Mouse (Mus musculus): Measurements from ENCODE around the gene Fgfr2.

Gene Fgfr2

GRCm38 (mm10) chr7:133007343-133007742 is 115.8 kb downstream of the Fgfr2 start:
- CTCF ChIA-PET, result no interaction called here

GRCm38 (mm10) chr7:133005772-133006171 is 117.4 kb downstream of the Fgfr2 start:
- CTCF ChIA-PET, result no interaction called here

- CTCF ChIA-PET, result interaction anchor here (0.6 kb wide), 1 partner anchor 634 kb away, joined by 14 read pairs; the partner anchor contains the start of gene Edrf1
Observed at GRCm38 (mm10) chr7:133003421-133003820, 119.7 kb downstream of the Fgfr2 start.

GRCm38 (mm10) chr7:133002271-133002670 is 120.9 kb downstream of the Fgfr2 start:
- CTCF ChIA-PET, result no interaction called here

- CTCF ChIA-PET, result no interaction called here
Observed at GRCm38 (mm10) chr7:133001388-133001787, 121.8 kb downstream of the Fgfr2 start.

DNA sequence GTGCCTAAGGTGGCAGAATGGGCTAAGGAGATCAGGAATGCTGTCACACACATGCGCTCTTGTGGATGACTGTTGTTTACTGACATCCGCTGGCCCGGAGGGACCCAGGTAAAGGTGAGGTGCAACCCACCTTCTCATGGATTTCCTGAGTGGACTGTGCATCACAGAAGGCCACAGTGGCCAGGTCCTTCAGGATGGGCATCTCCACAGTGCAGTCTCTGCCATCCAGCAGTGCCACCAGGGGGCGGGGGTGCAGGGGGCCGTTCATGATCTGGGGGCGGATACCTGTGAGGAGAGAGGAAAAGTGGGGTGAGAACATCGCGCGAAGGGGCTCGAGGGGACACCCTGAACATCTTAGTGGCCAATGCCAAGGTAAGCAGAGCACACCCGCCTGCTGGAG is 124.1 kb downstream of the Fgfr2 start:
- CTCF ChIA-PET, result no interaction called here

DNA sequence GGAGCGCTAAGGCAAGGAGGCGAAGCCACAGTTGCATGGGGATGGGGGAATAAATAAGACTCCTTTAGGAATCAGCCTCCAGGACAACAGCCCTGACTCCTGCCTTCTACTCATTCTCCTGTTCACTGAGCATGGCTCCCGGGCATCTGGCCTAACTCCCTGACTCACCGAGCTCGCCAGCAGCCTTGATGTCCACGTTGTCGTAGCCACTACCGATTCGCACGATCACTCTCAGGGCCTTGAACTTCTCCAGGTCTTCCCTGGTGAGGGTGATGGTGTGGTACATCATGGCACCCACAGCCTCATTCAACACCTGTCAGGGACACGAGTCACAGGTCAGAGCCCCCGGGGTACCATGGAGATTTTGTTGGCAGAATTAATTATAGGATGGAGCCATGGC is 124.5 kb downstream of the Fgfr2 start:
- CTCF ChIA-PET, result no interaction called here

DNA sequence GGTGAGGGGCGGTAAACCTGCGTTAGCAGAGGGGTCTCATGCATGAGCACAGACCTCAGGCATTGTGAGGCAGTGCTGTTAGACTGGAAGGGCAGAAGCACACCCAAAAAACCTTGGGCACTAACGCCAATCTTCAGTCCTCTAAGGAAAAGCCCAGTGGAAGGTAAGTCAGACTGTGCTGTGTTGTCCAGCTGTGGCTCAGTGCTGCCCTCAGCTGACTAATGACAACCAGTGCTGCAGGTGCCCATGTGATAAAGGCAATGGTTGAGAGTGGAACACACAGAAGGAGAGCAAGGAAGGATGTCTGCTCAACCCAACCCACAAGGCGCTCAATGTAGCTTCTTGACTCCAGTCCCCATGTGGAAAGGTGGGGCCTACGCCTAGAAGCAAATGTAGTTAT is 126.8 kb downstream of the Fgfr2 start:
- CTCF ChIA-PET, result interaction anchor here (0.5 kb wide), 1 partner anchor 13 kb away, joined by 4 read pairs; no protein-coding TSS in a partner anchor

DNA sequence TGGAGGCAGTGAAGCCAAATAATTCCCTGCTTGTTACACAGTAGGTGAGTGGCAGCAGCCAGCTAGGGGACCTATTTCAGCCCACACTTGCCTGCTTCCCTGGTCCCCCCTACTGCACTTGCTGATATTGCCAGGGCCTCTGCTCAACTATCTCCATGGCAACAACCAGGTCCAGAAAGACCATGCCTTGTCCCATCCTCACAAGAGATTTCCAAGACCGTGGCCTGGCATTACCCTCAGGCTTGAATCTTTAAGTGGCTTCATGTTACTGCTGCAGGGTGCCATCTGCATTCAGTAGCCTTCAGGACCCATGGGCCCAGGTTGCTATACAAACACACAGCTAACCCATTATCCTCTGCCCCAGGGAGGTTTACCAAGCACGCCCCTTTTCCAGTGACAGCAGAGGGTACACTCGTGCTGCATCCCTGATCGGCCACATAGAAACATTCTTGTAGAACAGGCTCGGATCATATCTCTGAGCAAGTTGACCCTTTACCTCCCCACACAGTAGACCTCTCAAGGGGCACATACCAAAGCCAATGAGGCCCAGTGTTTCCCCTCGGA is 128.4 kb downstream of the Fgfr2 start:
- CTCF ChIA-PET, result no interaction called here

DNA sequence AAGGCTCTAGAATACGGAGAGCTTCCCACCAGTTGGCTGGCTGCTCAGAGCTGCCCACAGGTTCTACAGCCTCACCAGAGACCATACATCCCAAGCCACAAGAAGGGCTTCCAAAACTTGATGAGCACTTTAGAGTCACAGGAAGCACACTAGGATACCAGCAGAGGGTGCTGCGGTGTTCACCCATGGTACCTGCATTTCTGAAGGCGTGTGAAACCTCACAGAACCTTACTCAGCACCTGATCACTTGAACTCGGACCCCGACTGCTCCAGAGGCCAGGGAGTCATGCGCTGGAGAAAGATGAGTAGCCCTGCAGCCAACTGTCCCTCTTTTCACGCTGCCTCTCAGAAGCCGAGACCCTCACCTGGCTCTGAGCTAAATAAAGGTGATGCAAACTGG is 129.0 kb downstream of the Fgfr2 start:
- CTCF ChIA-PET, result no interaction called here

DNA sequence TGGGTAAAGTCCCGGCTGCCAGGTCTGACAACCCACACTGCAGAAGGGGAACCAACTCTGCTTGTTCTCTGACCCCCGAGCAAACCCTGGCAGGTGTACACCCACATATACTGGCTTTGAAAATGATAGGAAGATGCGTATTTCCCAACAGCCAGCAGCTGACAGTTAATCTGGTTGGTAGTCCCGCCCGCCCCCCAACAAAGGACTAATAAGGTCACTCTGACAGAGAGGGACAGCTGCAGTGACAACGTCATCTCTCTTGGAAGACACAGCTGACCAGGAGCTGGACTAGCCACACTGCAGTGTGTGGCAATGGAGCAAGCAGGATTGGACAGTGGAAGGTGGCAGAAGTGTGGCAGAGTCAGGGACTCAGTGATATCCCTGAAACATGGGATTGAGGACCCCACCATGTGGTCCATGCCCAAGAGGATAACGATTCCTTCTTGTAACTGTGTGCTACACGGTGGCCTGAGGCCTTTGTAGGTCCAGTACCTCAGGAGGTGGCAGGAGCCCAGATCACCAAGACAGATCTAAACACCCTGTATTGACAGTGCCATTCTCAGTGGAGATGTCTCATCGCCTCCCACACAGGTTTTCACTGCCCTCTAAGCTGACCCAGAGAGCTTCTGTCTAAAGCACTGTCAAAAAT is 130.1 kb downstream of the Fgfr2 start:
- CTCF ChIA-PET, result no interaction called here

GRCm38 (mm10) chr7:132991240-132991900 is 131.8 kb downstream of the Fgfr2 start:
- CTCF ChIA-PET, result interaction anchor here (0.6 kb wide), 1 partner anchor 12 kb away, joined by 5 read pairs; no protein-coding TSS in a partner anchor

- CTCF ChIA-PET, result no interaction called here
Observed at GRCm38 (mm10) chr7:132989839-132990238, 133.3 kb downstream of the Fgfr2 start.

GRCm38 (mm10) chr7:132982639-132983038 is 140.5 kb downstream of the Fgfr2 start:
- CTCF ChIA-PET, result interaction anchor here (0.7 kb wide), 1 partner anchor 14 kb away, joined by 4 read pairs; no protein-coding TSS in a partner anchor

DNA sequence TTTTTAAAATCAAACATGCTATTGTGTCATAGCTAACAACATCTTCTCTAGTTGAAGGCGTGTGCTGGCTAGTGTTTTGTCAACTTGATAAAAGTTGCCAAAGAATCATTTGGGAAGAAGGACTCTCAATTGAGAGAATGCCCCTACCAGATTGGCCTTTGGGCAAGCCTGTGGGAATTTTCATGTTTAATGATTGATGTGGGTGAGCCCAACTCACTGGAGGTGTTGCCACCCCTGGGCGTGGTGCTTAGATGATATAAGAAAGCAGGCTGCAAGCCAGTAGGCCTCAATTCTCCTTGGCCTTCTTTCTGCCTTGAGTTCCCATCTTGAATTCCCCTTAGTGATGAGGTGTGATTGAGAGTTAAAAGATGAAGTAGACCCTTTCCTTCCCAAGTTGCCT is 145.2 kb downstream of the Fgfr2 start:
- CTCF ChIA-PET, result no interaction called here

DNA sequence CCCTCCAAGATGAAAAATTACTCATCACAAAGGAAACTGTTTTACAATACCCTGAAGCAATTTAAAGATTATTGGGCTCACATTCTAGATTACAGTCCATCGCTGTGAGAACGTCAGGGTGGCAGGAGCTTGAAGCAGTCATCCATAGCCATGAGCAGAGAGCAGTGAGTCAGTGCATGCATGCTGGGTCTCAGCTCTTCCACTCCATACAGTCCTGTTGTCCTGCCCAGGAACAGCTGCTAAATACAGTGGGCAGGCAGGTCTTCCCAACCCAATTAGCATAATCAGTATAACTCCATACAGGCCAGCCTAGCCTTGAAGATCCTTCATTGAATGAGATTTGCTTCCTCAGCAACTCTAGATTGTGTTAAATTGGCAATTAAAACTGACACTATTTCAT is 147.1 kb downstream of the Fgfr2 start:
- CTCF ChIA-PET, result interaction anchor here (0.6 kb wide), 1 partner anchor 236 kb away, joined by 9 read pairs; no protein-coding TSS in a partner anchor

DNA sequence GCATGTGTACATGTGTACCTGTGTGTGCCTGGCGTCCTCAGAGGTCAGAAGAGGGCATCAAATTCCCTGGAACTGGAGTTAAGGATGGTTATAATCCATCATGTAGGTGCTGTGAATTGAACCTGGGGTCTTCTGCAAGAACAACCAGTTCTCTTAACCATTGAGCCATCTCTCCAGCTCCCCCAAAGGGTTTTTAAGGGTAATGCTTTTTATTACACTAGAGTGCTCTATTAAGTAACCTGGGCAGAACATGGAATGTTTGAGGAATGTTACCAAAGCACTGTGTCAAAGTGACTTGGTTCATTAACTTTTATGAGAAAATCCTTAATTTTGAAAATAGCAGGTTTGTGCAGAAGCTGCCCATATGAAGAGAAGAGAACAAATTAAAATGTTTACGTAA is 151.1 kb downstream of the Fgfr2 start:
- CTCF ChIA-PET, result no interaction called here

DNA sequence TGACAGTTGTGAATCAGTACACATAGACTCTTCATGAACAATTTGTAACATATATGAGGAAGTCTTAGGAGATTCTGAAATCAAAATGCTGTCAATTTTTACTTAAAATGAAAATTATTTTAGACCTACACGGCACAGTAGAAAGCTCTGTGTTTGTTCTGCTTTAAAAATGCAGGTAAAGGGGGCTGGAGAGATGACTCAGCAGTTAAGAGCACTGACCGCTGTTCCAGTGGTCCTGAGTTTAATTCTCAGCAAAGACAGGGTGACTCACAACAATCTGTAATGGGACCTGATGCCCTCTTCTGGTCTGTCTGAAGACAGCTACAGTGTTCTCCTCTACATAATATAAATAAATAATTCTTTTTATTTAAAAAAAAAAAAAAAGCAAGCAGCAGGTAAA is 157.4 kb downstream of the Fgfr2 start:
- CTCF ChIA-PET, result no interaction called here

GRCm38 (mm10) chr7:132964395-132964794 is 158.8 kb downstream of the Fgfr2 start:
- CTCF ChIA-PET, result interaction anchor here (0.5 to 0.9 kb wide), 2 partner anchors 32 to 644 kb away, joined by 3 to 6 read pairs; no protein-coding TSS in a partner anchor

DNA sequence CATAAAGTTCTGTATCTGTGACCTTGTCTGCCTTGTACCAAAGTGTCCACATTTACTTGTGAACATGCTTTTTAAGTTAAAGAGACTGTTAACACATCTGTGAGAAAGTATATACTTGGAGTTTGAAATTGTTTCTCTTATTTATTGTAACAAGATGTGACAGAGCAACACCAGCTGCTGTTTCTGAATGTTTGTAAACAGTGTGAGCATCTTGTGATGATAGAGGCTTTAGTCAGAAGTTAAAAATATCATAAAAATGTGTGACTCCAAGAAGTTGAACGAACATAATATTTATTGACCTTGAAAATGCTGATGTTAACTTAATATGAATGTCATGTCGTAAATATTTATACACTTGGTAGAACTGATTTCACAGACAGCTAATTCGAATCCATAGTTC is 172.5 kb downstream of the Fgfr2 start:
- CTCF ChIA-PET, result no interaction called here

DNA sequence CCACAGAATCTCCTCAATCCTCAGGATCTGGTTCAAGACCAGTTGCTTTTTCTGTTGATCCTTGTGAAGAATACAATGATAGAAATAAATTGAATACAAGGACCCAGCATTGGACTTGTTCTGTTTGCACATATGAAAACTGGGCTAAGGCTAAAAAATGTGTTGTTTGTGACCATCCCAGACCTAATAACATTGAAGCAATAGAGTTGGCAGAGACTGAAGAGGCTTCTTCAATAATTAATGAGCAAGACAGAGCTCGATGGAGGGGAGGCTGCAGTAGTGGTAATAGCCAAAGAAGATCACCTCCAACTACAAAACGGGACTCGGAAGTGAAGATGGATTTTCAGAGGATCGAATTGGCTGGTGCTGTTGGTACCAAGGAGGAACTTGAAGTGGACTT is 173.2 kb downstream of the Fgfr2 start:
- CTCF ChIA-PET, result no interaction called here

- CTCF ChIA-PET, result no interaction called here
Observed at GRCm38 (mm10) chr7:132940569-132940968, 182.6 kb downstream of the Fgfr2 start.

DNA sequence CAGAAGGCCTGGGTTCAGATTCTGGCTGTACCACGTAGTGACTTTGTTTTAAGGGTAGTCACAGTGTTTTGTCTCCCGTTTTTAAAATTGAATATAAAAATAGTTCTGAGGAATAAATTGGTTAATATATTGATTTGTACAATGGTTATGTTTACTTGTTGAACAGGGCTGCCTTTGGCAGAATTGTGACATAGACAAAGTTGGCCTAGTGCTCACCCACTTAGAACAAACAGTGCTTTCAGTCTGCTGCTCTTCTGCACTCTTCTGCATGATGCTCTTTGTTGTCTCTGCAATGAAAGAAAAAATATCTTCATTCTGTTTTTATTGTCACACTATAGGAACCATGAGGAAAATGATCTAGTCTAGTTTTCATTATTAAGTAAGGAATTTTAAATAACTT is 184.0 kb downstream of the Fgfr2 start:
- CTCF ChIA-PET, result no interaction called here
